Mouse (Mus musculus) small intestine, adult 2 months (tissue): Measurements from ENCODE around the gene Akap2. TPM values are rescaled to one million over a fixed set of nuclear protein-coding genes. Genes with fewer than 3 reads are reported as not detected.

ENCODE experiments used
- H3K27ac ChIP-seq: fragments of 200-500 bp; 2 replicates; pipeline ENCODE4 v1.5.1; 2012; ENCODE audit warnings: low read depth, low read length, control low read depth, inconsistent platforms; ENCODE audit not compliant: insufficient read depth
- H3K27me3 ChIP-seq: fragments of 200-500 bp; 2 replicates; pipeline ENCODE4 v1.6.1; 2012; ENCODE audit warnings: mild to moderate bottlenecking, moderate library complexity, low read length, inconsistent platforms; ENCODE audit not compliant: control insufficient read depth, insufficient read depth
- H3K36me3 ChIP-seq: fragments of 200-500 bp; 2 replicates; pipeline ENCODE4 v1.6.1; 2012; ENCODE audit warnings: mild to moderate bottlenecking, low read length, control low read depth, inconsistent platforms; ENCODE audit not compliant: control insufficient read depth, insufficient read depth
- H3K4me1 ChIP-seq: fragments of 200-500 bp; 2 replicates; pipeline ENCODE4 v1.6.1; 2012; ENCODE audit warnings: low read length, inconsistent platforms, mixed read lengths; ENCODE audit not compliant: control insufficient read depth, insufficient read depth, insufficient read length
- H3K4me3 ChIP-seq: fragments of 200-500 bp; 2 replicates; pipeline ENCODE4 v1.5.1; 2012; ENCODE audit warnings: low read depth, mild to moderate bottlenecking, control low read depth, inconsistent platforms, low read length, moderate library complexity
- CTCF ChIP-seq: fragments of 200-500 bp; IDR thresholded peaks from 2 replicates; pipeline ENCODE4 v1.5.1; 2012; ENCODE audit warnings: low read depth, mild to moderate bottlenecking, control low read depth, inconsistent platforms, low read length, moderate library complexity, mixed read lengths; ENCODE audit not compliant: insufficient replicate concordance, insufficient read length; ENCODE audit errors: extremely low read depth
- POLR2A ChIP-seq: fragments of 200-500 bp; IDR thresholded peaks from 2 replicates; pipeline ENCODE4 v1.6.1; 2012; ENCODE audit warnings: low read depth, mild to moderate bottlenecking, control low read depth, inconsistent platforms, low read length, moderate library complexity
- WGBS: fragments of 180-500 bp; shearing (Covaris S2); methylation state at CpG from one replicate; pipeline ENCODE4 v1.1.7; 2018; 5-methylcytosine and 5-hydroxymethylcytosine counted together
- polyA plus RNA-seq: library from polyadenylated mRNA; depleted of rRNA; stranded (reverse); fragments of >200 nt; gene quantifications from 2 replicates; pipeline ENCODE4 v1.2.3, GENCODE M21; 2012; rRNA removed

The Akap2 gene
- 5.5 and 7.6 TPM in 2 replicates for polyA plus RNA-seq

- no peak within 1 kb of the TSS for H3K27ac ChIP-seq
- H3K36me3 ChIP-seq, result no peaks in the 10 kb centered on the region
- no peak for TF ChIP-seq CTCF
- TF ChIP-seq POLR2A, result no peak
- no peaks in the 10 kb centered on the region for H3K27me3 ChIP-seq
- no peaks in the 10 kb centered on the region for H3K4me1 ChIP-seq
- no peak within 1 kb of the TSS for H3K4me3 ChIP-seq
- 85% methylated on average over 9 of the region's 9 CpGs for WGBS
These were observed at the start of gene Akap2 for GRCm38 (mm10) chr4:57717354-57717753. Akap2 (plus strand) TSS chr4:57717657.

- no peaks in the 10 kb centered on the region for H3K27me3 ChIP-seq
- no peaks in the 10 kb centered on the region for H3K36me3 ChIP-seq
- H3K4me3 ChIP-seq, result no peak overlapping the region
- TF ChIP-seq CTCF (no peak), POLR2A (no peak)
- WGBS, result 60% methylated on average over 7 of the region's 7 CpGs
- H3K4me1 ChIP-seq, result peaks cover 7% of the 10 kb centered on the region
- H3K27ac ChIP-seq, result no peak overlapping the region
These were observed 46.5 kb upstream of the Akap2 start for GRCm38 (mm10) chr4:57670813-57671469.

GRCm38 (mm10) chr4:57672541-57672940, 44.9 kb upstream of the Akap2 start:
- no peaks in the 10 kb centered on the region for H3K36me3 ChIP-seq
- no peaks in the 10 kb centered on the region for H3K27me3 ChIP-seq
- no peak overlapping the region for H3K27ac ChIP-seq
- no peak for TF ChIP-seq CTCF
- no peak for TF ChIP-seq POLR2A
- no peak overlapping the region for H3K4me3 ChIP-seq
- H3K4me1 ChIP-seq, result peaks cover 7% of the 10 kb centered on the region
- 71% methylated on average over 4 of the region's 4 CpGs for WGBS

GRCm38 (mm10) chr4:57672996-57673906, 44.2 kb upstream of the Akap2 start:
- peaks cover 7% of the 10 kb centered on the region for H3K4me1 ChIP-seq
- H3K4me3 ChIP-seq, result no peak overlapping the region
- H3K36me3 ChIP-seq, result no peaks in the 10 kb centered on the region
- H3K27me3 ChIP-seq, result no peaks in the 10 kb centered on the region
- H3K27ac ChIP-seq, result no peak overlapping the region
- 14% methylated on average over 12 of the region's 12 CpGs for WGBS
- TF ChIP-seq POLR2A (no peak), CTCF (peak; percentile 98; the same call in 1 of the 2 replicates)

- TF ChIP-seq CTCF (no peak), POLR2A (no peak)
- Histone ChIP-seq H3K4me3 (no peak overlapping the region), H3K27me3 (no peaks in the 10 kb centered on the region), H3K27ac (no peak overlapping the region), H3K4me1 (peaks cover 7% of the 10 kb centered on the region), H3K36me3 (no peaks in the 10 kb centered on the region)
- 70% methylated on average over 7 of the region's 7 CpGs for WGBS
These were observed 43.1 kb upstream of the Akap2 start for GRCm38 (mm10) chr4:57674351-57674750.

- peak overlapping the region; percentile 26; the same call in 1 of the 2 replicates for H3K4me3 ChIP-seq
- no peaks in the 10 kb centered on the region for H3K27me3 ChIP-seq
- H3K27ac ChIP-seq, result peak overlapping the region; percentile 12; the same call in 1 of the 2 replicates
- H3K36me3 ChIP-seq, result no peaks in the 10 kb centered on the region
- no peak for TF ChIP-seq CTCF
- no peak for TF ChIP-seq POLR2A
- peaks cover 7% of the 10 kb centered on the region for H3K4me1 ChIP-seq
- 1% methylated on average over 13 of the region's 13 CpGs for WGBS
These were observed 42.1 kb upstream of the Akap2 start for GRCm38 (mm10) chr4:57675387-57675786.

- Histone ChIP-seq H3K27ac (no peak overlapping the region), H3K36me3 (no peaks in the 10 kb centered on the region), H3K4me3 (no peak overlapping the region), H3K27me3 (no peaks in the 10 kb centered on the region), H3K4me1 (peaks cover 7% of the 10 kb centered on the region)
- WGBS, result 75% methylated on average over 12 of the region's 12 CpGs
- TF ChIP-seq CTCF (no peak), POLR2A (no peak)
These were observed 39.5 kb upstream of the Akap2 start for GRCm38 (mm10) chr4:57677916-57678315.
